Mouse (Mus musculus) heart, adult 9 months (tissue): Measurements from ENCODE around the gene Ager.

Experiments
- DNase-seq, 2 experiments: peaks; one replicate each; pipeline ENCODE4 v3.0.0; 2022; ENCODE audit warnings: low spot score in 2 of 2

Ager gene

GRCm38 (mm10) chr17:34585121-34585520 is 12.5 kb upstream of the Ager start:
- DNase-seq = no peak

- DNase-seq = no peak
Observed at GRCm38 (mm10) chr17:34585877-34586771, 11.5 kb upstream of the Ager start.

- peak; percentile 83 to 87 for DNase-seq
Observed at GRCm38 (mm10) chr17:34586796-34587422, 10.8 kb upstream of the Ager start.

GRCm38 (mm10) chr17:34587423-34587811 is 10.2 kb upstream of the Ager start:
- DNase-seq = peak; percentile 98

GRCm38 (mm10) chr17:34587814-34588213 is 9.8 kb upstream of the Ager start:
- no peak for DNase-seq

GRCm38 (mm10) chr17:34588767-34589166 is 8.9 kb upstream of the Ager start:
- no peak for DNase-seq

- DNase-seq = no peak
Observed at GRCm38 (mm10) chr17:34589206-34589605, 8.5 kb upstream of the Ager start.

GRCm38 (mm10) chr17:34589681-34590101 is 8.0 kb upstream of the Ager start, which contains the start of gene Gpsm3:
Gpsm3 (plus strand) TSS chr17:34589806.
- peak; percentile 75 to 81 for DNase-seq

- peak in 1 of 2 experiments; percentile 41 for DNase-seq
Observed at GRCm38 (mm10) chr17:34590154-34590987, 7.3 kb upstream of the Ager start.

- DNase-seq = peak in 1 of 2 experiments; percentile 50
Observed at GRCm38 (mm10) chr17:34591029-34591993, 6.4 kb upstream of the Ager start, which contains the start of gene Pbx2. Pbx2 (plus strand) TSS chr17:34591266.

- peak; percentile 82 for DNase-seq
Observed at GRCm38 (mm10) chr17:34591994-34592375, 5.7 kb upstream of the Ager start.

GRCm38 (mm10) chr17:34592581-34593549 is 4.8 kb upstream of the Ager start:
- DNase-seq = peak in 1 of 2 experiments; percentile 49

- DNase-seq = no peak
Observed at GRCm38 (mm10) chr17:34593752-34594525, 3.7 kb upstream of the Ager start.

GRCm38 (mm10) chr17:34596098-34596497 is 1.6 kb upstream of the Ager start:
- no peak for DNase-seq

- DNase-seq = no peak
Observed at GRCm38 (mm10) chr17:34599891-34600290, 2.2 kb downstream of the Ager start.

GRCm38 (mm10) chr17:34601796-34602195 is 4.1 kb downstream of the Ager start:
- DNase-seq = no peak

- peak; percentile 100 for DNase-seq
Observed at GRCm38 (mm10) chr17:34603375-34604060, 5.9 kb downstream of the Ager start, which contains the start of gene Rnf5. Rnf5 (minus strand) TSS chr17:34603690.

- peak; percentile 99 for DNase-seq
Observed at GRCm38 (mm10) chr17:34604061-34604508, 6.4 kb downstream of the Ager start, which contains the start of gene Agpat1. Agpat1 (plus strand) TSS chr17:34604262.
